Mouse (Mus musculus): ENCODE data around the gene Mier2. TPM values are rescaled to one million over a fixed set of nuclear protein-coding genes. Genes with fewer than 3 reads are reported as not detected.

The Mier2 gene
- total RNA-seq, 4 experiments from 2014 or later: 24.2 to 49.8 (median 41.4) TPM

GRCm38 (mm10) chr10:79539701-79540495 is 15.1 kb downstream of the Mier2 start:
- no peak for DNase-seq

DNA sequence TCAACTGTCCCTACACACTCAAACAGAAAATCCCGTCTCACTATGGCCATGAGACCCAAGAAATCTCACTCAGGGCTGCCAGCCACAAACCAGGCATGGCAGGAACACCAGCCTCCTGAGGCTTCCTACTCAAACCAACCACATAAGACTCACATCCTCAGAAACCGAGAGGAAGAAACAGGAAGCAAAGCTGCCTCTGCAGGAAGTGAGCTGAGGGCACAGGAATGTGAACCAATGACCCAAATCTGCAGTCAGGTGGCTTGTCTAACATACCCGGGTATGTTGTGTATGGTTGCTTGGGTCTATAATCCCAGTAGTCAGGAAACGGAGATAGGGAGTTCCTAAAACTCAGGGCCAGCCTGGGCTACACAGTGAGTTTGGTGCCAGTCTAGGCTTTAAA is 16.1 kb downstream of the Mier2 start:
- no peak for DNase-seq

DNA sequence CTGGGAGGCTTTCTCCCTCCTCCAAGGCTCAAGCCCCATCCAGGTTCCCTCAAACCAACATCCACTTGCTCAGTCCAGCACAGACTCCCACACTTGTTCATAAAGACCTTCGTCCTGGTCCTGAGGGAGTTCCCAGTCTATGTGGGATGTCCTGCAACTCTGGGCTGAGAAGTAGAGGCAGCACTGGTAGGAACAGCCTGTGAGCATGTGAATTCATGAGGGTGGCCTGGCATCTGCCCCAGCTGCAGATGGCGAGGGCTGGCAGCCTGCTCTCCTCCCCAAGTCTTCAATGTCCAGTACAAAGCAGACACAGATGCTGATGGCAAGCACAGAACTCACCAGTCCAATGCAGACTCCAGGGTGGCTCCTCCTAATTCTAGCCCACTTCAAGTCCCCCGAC is 16.7 kb downstream of the Mier2 start:
- no peak for DNase-seq

GRCm38 (mm10) chr10:79537781-79538180 is 17.2 kb downstream of the Mier2 start:
- no peak for DNase-seq

DNA sequence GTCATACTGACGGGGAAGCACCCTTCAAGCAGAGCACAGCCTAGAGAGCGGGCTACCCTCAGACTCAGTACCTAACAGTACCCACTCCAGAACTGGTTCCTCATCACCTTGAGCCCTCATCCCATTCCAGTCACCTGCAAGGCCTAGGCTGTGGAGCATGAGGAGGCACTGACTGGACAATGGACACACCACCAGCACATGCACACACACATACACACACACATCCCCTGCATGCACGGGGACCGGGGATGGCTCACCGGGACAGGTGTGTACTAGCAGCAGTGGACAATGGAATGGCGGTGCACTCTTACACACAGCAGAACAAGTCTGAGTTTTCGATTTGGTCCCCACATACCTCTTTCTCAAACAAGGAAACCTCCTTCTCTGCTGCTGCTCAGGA is 17.7 kb downstream of the Mier2 start:
- DNase-seq: no peak

GRCm38 (mm10) chr10:79536461-79537080 is 18.4 kb downstream of the Mier2 start:
- DNase-seq: no peak

GRCm38 (mm10) chr10:79535431-79535830 is 19.6 kb downstream of the Mier2 start:
- DNase-seq: no peak

DNA sequence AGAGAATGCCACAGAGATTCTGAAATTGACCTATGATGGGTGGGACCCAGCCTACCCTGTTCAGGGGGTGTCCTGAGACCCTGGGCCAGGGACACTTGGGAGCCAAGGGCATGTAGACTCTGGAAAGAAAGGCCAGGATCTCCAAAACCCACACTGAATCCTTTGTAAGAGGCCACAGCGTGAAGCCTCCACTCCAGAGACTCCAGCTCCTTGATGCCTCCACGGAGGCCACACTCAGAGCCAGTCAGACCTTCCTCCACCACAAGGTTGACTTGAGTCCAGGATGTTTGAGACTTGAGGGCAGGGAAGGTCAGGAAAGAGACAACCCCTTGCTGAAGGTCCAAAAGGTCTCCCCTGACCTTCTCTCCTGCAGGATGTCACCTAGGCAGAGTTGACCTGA is 20.6 kb downstream of the Mier2 start:
- no peak for DNase-seq

DNA sequence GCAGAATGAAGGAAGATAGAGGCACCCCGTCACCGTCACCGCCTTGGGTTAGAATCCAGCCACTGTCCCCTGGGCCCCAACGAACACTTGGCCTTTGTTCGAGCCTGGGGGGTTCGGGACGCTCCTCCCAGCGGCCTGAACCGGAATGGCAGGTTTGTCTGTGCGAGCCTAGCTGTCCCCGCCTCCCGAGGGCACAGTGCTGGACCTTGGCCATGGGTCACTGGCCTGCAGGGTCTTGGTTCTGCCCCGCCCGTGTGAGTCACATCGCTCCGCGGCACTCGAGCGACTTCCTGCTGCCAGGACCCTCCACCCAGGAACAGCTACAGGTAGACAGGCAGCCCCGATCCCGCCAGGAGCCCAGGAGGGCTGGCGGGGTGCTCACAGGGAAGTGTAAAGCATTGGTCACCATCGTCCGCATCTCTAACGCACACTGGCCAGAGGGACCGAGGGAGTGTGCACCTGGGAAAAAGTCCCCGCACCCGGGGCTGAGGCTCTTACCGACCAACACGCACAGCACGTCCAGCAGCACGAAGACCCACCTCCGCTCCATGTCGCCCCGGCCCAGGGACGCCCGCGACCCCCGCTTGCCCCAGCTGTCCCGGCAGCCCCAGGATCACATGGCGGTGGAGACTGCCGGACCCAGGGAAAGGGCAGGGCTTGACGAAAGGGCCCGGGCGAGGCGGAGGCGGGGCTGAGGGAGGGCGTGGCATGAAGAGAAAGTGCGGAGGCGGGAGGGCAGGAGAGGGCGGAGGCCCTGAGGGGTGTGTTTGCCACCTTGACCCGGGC is 21.7 kb downstream of the Mier2 start, which contains the start of gene Plpp2:
Plpp2 (minus strand) TSS at position 671 of the 786 bp plus-strand sequence.
- DNase-seq: peak; percentile 81

DNA sequence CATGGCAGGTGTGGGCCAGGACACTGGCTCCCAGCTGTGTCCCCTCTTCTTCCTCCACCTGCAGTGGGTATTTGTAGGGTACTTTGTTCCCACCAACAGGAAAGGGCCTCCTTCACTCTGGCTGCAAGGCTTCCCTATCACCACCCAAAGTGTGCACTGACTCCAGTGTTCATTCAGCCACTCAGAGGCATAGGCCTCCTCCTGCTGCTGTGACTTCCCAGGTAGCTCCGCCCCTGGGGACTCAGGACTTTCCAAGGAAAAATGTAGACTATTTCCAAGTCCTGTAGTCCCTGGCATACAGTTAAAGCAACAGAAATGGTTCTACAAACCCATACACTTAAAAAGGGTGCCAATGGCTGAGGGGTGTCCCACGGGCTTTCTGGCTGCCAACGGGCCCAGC is 22.3 kb downstream of the Mier2 start:
- DNase-seq: no peak

DNA sequence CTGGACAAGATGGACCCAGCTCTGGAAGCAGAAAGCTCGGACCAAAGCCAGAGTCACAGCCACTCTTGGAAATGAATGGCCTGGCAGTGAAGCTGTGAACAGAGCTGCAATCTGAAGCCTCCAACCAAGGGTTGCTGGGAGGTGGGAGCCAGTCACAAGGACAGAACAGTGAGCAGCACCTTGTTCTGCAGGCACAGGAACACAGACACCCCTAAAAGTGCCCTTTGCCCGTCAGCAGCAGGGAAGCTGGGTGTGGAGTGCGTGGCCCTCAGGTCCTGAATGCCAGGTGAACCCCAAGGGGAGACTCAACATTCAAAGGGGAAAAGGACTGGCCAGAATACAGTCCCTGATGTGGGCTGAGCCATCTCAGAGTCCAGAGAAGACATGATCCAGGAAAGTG is 23.4 kb downstream of the Mier2 start:
- DNase-seq: no peak

GRCm38 (mm10) chr10:79530721-79531120 is 24.3 kb downstream of the Mier2 start:
- no peak for DNase-seq

DNA sequence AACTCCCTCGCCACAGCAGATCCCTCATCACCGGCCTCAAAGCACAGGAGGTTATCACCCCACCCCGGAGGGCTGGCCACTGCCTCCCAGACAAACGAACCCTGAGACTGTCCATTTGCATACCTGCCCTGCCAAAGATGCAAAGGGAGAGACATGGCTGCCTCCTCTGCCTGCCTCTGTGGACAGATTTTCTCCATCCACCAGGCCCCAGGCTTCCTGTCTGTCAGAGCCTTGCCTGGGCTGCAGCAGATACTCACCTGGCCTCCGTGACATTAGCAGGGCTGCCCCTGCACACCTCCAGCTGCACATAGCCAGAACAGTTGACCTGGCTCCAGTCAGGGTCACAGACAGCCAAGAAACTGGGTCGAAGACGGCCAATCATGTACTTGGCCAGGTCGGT is 24.8 kb downstream of the Mier2 start:
- no peak for DNase-seq

- DNase-seq: no peak
Measured at GRCm38 (mm10) chr10:79528081-79528480, 26.9 kb downstream of the Mier2 start.

DNA sequence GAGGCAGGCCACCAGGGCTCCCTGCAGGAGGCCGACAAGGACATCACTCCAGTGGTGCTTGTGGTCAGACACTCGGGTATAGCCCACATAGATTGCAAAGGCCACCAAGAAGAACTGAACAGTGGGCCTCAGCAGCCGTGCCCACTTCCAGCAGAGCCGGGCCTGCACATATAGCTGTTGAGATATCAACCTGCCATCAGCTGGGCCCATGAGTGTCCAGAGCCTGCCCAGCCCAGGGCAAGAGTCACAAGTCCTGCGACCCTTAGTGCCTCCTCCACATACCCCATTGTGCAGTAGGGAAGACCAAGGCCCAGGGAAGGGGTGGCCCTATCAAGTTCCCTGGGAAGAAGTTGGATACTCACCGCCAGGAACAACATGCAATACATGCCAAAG is 27.6 kb downstream of the Mier2 start:
- DNase-seq: no peak

DNA sequence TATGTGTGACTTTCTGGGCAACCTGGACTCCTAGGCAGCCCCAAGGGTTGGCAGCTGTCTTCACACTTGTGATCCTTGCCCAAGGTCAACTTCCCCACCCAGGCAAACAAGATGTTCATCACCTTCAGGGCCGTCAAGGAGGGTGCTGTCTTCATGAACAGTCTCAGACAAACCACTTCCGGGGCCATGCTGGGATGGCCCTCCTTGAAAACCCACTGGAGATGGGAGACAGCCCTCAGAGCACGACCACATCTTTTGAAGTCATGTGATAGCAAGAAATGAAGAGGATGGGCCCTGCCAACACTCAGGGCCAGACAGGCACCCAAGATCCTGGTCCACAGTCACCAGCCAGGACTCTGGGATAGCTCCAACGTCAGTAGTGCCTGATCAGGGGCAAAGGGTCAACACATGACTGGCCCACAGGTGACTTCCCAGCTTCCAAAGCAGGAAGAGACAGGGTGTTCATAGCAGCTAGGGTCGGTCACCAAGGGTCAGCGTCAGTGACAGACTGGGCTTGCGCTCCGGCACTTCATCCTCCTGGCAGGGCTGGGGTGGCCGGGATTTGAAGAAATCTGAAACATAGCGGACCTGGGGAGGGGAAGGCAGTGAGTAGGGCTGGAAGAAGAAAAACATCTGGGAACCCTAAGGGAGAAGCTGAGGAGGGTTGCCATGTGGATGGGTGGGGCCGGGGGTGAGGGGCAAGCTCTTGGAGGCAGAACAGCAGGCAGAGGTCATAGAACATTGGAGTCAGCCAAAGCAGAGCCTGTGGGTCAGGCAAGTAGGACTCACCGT is 28.1 kb downstream of the Mier2 start:
- DNase-seq: no peak

DNA sequence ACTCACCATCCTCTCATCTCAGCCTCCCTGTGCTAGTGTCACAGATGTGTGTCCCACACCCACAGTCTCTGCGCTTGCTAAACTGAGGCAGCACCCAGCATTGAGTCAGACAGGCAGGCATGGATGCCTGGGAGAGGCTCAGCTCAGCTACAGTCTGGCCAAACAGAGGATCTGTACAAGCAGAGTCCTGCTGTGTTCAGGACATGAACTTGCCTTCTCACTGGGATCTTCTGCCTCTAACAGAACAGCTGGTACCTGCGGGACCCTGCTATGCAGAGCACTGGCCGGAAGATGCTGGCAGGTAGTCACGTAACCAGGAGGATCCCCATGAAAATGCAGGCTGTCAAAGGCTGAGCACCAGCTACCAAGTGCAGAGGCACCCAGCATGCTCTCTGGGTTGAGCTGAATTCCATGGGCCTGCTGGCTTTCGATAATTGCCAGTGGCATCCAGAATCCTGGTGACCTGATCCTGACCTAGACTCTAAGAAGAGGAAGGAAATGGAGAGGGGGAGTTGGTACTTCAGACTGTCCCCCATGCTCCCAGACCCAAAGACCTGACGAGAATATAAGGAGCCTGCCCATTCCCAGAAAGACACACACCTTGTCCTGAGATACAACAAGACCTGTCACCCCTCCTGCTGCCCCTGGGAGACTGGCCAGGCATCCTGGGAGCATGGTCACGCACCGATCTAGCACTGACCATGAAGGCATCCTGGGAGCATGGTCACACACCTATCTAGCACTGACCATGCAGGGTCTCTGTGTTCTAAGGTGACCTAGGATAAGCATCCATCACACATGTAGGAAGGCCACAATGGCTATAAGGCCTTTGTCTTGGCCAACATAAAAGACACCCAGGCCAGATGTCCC is 29.3 kb downstream of the Mier2 start:
- DNase-seq: no peak

- no peak for DNase-seq
Measured at GRCm38 (mm10) chr10:79524433-79524832, 30.6 kb downstream of the Mier2 start.

DNA sequence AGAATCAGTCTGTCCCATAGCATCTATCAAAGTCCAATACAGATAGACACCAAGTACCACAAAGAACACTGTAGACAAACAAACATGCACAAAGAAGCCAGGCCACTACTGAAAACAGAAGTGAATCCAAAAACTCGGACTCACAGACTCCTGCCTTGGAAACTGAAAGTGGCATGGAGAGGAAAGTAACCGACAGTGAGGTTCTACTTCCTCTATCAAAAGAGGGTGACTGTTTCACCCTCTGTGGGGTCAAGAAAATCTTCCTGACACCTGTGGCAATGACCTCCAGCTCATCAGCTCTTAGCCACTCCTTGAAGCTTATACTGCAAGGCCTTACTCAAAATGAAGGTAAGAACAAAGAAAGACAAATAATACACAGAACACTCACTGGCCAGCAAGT is 48.3 kb downstream of the Mier2 start:
- no peak for DNase-seq

DNA sequence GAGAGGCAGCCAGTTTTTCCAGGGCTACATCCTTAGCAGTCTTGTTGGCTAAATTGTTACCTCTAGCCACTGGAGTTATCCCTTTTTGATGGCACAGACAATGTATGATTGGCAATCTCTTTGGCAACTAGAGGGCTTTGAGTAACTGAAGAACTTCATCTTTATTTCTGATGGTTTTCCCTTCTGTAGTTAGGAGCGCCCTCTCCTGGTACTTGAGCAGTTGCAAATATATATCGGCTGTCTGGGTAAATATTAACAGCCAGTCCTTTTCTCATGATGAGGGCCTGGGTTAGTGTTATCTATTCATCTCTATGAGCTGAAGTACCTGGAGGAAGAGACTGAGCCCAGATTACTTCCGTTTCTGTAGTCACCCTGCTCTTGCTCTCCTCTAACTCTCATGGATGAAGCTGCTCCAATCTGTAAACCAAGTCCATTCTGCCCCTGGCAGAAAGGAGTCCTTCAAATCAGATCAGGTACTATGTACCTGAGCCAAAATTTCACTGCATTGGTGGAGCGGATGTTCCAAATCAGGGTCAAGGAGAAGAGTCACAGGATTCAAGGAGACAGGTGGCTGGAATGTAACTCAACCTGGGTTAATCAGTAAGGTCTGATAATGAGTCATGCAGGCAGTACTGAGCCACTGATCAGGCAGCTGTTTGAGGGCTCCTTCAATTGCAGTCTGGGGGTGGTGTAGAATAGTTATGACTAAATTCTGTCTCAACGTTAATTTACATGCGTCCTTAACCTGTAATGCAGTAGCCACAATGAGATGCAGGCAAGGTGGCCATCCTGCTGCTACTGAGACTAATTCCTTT is 52.0 kb downstream of the Mier2 start:
- DNase-seq: no peak
